Mouse (Mus musculus) forebrain, embryonic 10.5 days (tissue): Measurements from ENCODE around the gene Klk8. TPM values are rescaled to one million over a fixed set of nuclear protein-coding genes. Genes with fewer than 3 reads are reported as not detected.

ENCODE experiments used
- polyA plus RNA-seq: library from polyadenylated mRNA; unstranded; fragments of >200 nt; fragmentation: Nextera tagmentation; extraction: Ambion mirVana; gene quantifications from 2 replicates; pipeline ENCODE4 v1.2.1, GENCODE M21; 2016

Klk8 gene
- polyA plus RNA-seq, 1 experiment from 2014 or later, result 12.8 TPM

Other genes starting within 250 kb of the Klk8 start
- 4.8 and 5.1 TPM in 2 replicates for gene Zfp658, start 235.3 kb upstream of the Klk8 start, polyA plus RNA-seq
- 14.6 and 15.3 TPM in 2 replicates for gene Zfp719, start 218.0 kb upstream of the Klk8 start, polyA plus RNA-seq
- 1.5 and 2.3 TPM in 2 replicates for gene Zfp819, start 190.4 kb upstream of the Klk8 start, polyA plus RNA-seq
- gene Ceacam18, start 162.9 kb upstream of the Klk8 start, polyA plus RNA-seq, result not detected in 2 replicates
- gene Siglece, start 137.4 kb upstream of the Klk8 start, polyA plus RNA-seq, result 0.21 and 0.22 TPM in 2 replicates
- 15.7 and 18.4 TPM in 2 replicates for gene Ctu1, start 125.6 kb upstream of the Klk8 start, polyA plus RNA-seq
- gene Klk14, start 107.2 kb upstream of the Klk8 start, polyA plus RNA-seq, result not detected in 2 replicates
- 0.29 and 0.64 TPM in 2 replicates for gene Klk13, start 85.0 kb upstream of the Klk8 start, polyA plus RNA-seq
- gene Klk12, start 28.7 kb upstream of the Klk8 start, polyA plus RNA-seq, result not detected in 2 replicates
- 0.11 TPM in 1 of 2 replicates, not detected in the other for gene Klk11, start 23.0 kb upstream of the Klk8 start, polyA plus RNA-seq
- gene Klk10, start 16.5 kb upstream of the Klk8 start, polyA plus RNA-seq, result 0.11 and 0.43 TPM in 2 replicates
- not detected in 2 replicates for gene Klk9, start 5.7 kb upstream of the Klk8 start, polyA plus RNA-seq
- gene Klk7, start 13.7 kb downstream of the Klk8 start, polyA plus RNA-seq, result not detected in 2 replicates
- gene Klk6, start 26.9 kb downstream of the Klk8 start, polyA plus RNA-seq, result not detected in 2 replicates
- 0.19 and 0.30 TPM in 2 replicates for gene Klk5, start 44.4 kb downstream of the Klk8 start, polyA plus RNA-seq
- gene Klk4, start 83.6 kb downstream of the Klk8 start, polyA plus RNA-seq, result not detected in 2 replicates
- not detected in 2 replicates for gene Klk15, start 136.2 kb downstream of the Klk8 start, polyA plus RNA-seq
- gene Klk1b8, start 153.1 kb downstream of the Klk8 start, polyA plus RNA-seq, result not detected in 2 replicates
- gene Klk1b1, start 169.2 kb downstream of the Klk8 start, polyA plus RNA-seq, result not detected in 2 replicates
- gene Klk1b9, start 178.5 kb downstream of the Klk8 start, polyA plus RNA-seq, result not detected in 2 replicates
- gene Klk1b11, start 198.3 kb downstream of the Klk8 start, polyA plus RNA-seq, result not detected in 2 replicates
- gene Klk1b26, start 214.6 kb downstream of the Klk8 start, polyA plus RNA-seq, result not detected in 2 replicates